Mouse (Mus musculus) midbrain, embryonic 11.5 days (tissue): ENCODE measurements around the gene Ythdf2. TPM values are rescaled to one million over a fixed set of nuclear protein-coding genes. Genes with fewer than 3 reads are reported as not detected.

Experiments
- ATAC-seq: fragments of 200-750 bp; cut with Nextera tagmentation; 2 replicates; pipeline ENCODE4 v1.8.0; 2017; ENCODE audit warnings: moderate TSS enrichment, moderate library complexity; ENCODE audit not compliant: low FRiP score
- DNase-seq: peaks from one replicate; pipeline ENCODE4 v3.0.0; 2015; ENCODE audit warnings: low spot score; ENCODE audit errors: missing footprints
- H3K27ac ChIP-seq: fragments of 300-500 bp; sonication (generic); 2 replicates; pipeline ENCODE4 v1.5.1; 2014; ENCODE audit warnings: low read depth, low read length
- H3K27me3 ChIP-seq: fragments of 300-500 bp; sonication (generic); 2 replicates; pipeline ENCODE4 v1.6.1; 2014; ENCODE audit warnings: mild to moderate bottlenecking, low read length, moderate library complexity, mixed read lengths; ENCODE audit not compliant: control insufficient read depth, insufficient read depth
- H3K36me3 ChIP-seq: fragments of 300-500 bp; sonication (generic); 2 replicates; pipeline ENCODE4 v1.6.1; 2014; ENCODE audit warnings: mild to moderate bottlenecking, low read length, moderate library complexity, mixed read lengths; ENCODE audit not compliant: control insufficient read depth, insufficient read depth
- H3K4me1 ChIP-seq: fragments of 300-500 bp; sonication (generic); 2 replicates; pipeline ENCODE4 v1.6.1; 2014; ENCODE audit warnings: low read length; ENCODE audit not compliant: control insufficient read depth, insufficient read depth
- H3K4me2 ChIP-seq: fragments of 300-500 bp; sonication (generic); 2 replicates; pipeline ENCODE4 v1.6.1; 2014; ENCODE audit warnings: mild to moderate bottlenecking, moderate library complexity
- H3K4me3 ChIP-seq: fragments of 300-500 bp; sonication (generic); 2 replicates; pipeline ENCODE4 v1.5.1; 2014; ENCODE audit warnings: low read depth, low read length
- H3K9ac ChIP-seq: fragments of 300-500 bp; sonication (generic); 2 replicates; pipeline ENCODE4 v1.6.1; 2014; ENCODE audit warnings: low read length
- H3K9me3 ChIP-seq: fragments of 300-500 bp; sonication (generic); 2 replicates; pipeline ENCODE4 v1.6.1; 2016; ENCODE audit warnings: low read length; ENCODE audit not compliant: control insufficient read depth
- WGBS: fragments of 180-500 bp; shearing (Covaris S2); extraction: QIAGEN DNeasy Blood & Tissue Kit; methylation state at CpG from one replicate; pipeline ENCODE4 v1.1.7; 2014; 5-methylcytosine and 5-hydroxymethylcytosine counted together
- polyA plus RNA-seq: library from polyadenylated mRNA; unstranded; fragments of >200 nt; fragmentation: Nextera tagmentation; extraction: Ambion mirVana; gene quantifications from 2 replicates; pipeline ENCODE4 v1.2.1, GENCODE M21; 2014

Gene Ythdf2
- polyA plus RNA-seq, 1 experiment from 2014 or later = 164 TPM

DNA sequence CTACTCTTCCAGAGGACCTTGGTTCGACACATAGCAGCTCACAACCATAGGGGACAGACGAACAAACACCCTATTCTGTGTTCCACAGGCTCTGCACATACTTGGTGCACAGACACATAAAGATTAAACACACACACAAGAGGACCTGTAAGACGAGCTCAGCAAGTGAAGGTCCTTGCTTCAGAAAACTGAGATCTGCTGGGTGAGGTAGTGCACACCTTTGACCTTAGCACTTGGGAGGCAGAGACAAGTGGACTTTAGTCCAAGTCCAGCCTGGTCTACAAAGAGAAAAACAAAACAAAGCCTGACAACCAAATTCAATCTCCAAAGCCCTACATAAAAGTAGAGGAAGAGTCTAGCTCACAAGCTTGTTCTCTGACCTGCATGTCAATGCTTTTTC lies 17.1 kb downstream of the Ythdf2 start:
- H3K4me1 ChIP-seq = peaks cover 2% of the 10 kb centered on the region; the same call in 1 of the 2 replicates
- no peak overlapping the region for H3K4me2 ChIP-seq
- no peaks in the 10 kb centered on the region for H3K9me3 ChIP-seq
- no peak overlapping the region for H3K9ac ChIP-seq
- ATAC-seq = no peak
- no peak overlapping the region for H3K27ac ChIP-seq
- peaks cover 8% of the 10 kb centered on the region for H3K36me3 ChIP-seq
- no peak overlapping the region for H3K4me3 ChIP-seq
- DNase-seq = no peak
- H3K27me3 ChIP-seq = no peaks in the 10 kb centered on the region
- WGBS = 89% methylated on average over 3 of the region's 3 CpGs

DNA sequence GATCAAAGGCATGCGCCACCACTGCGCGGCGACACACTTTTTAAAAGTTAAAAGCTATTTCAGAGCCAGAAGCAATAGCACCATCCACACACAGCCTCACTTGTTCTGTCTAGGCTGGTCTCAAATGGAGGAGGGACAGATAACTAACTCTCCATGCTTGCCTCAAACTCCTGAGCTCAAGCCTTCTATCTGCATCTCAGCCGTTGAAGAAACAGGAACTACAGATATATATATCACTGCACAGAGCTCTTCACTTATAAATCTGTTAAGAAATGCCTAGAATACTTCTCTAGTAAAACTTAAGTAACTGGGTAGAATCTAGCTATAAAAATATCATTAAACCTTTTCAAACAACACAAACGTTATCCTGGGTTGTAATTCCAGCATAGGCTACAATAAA lies 17.7 kb downstream of the Ythdf2 start:
- no peaks in the 10 kb centered on the region for H3K9me3 ChIP-seq
- H3K4me2 ChIP-seq = no peak overlapping the region
- WGBS = 93% methylated on average over 6 of the region's 6 CpGs
- H3K27me3 ChIP-seq = no peaks in the 10 kb centered on the region
- H3K4me3 ChIP-seq = no peak overlapping the region
- ATAC-seq (no peak), DNase-seq (no peak)
- peaks cover 11% of the 10 kb centered on the region for H3K36me3 ChIP-seq
- H3K4me1 ChIP-seq = peaks cover 1% of the 10 kb centered on the region; the same call in 1 of the 2 replicates
- H3K27ac ChIP-seq = no peak overlapping the region
- H3K9ac ChIP-seq = no peak overlapping the region

DNA sequence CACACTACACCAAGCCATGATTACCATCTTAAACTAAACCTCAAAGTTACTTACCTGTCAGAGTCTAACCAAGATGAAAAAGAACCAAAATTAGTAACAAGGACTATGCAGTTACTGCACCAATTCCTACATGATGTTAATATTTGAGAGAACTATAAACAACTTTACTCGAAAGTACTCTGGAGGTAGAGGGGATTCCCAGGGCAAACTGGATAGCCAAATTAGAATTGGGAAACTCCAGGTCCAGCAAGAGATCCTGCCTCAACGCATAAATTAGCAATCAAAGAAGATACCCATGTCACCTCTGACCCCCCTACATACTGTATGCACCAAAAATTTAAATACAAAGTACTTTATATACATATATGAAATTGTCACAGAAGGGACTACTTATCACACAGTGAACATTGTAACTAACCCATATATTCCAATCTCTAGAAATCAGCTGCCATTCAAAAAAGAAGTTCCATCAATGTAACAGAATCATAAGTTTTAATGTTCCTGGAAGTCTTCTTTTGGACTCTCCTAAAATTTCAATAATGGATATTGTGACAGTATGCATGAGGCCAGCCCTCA lies 24.2 kb downstream of the Ythdf2 start:
- WGBS = 95% methylated on average over 2 of the region's 2 CpGs
- Histone ChIP-seq H3K9ac (no peak overlapping the region), H3K36me3 (peaks cover 12% of the 10 kb centered on the region), H3K4me3 (no peak overlapping the region), H3K4me2 (no peak overlapping the region), H3K4me1 (no peaks in the 10 kb centered on the region), H3K27me3 (no peaks in the 10 kb centered on the region), H3K9me3 (no peaks in the 10 kb centered on the region), H3K27ac (no peak overlapping the region)
- DNase-seq (no peak), ATAC-seq (no peak)

DNA sequence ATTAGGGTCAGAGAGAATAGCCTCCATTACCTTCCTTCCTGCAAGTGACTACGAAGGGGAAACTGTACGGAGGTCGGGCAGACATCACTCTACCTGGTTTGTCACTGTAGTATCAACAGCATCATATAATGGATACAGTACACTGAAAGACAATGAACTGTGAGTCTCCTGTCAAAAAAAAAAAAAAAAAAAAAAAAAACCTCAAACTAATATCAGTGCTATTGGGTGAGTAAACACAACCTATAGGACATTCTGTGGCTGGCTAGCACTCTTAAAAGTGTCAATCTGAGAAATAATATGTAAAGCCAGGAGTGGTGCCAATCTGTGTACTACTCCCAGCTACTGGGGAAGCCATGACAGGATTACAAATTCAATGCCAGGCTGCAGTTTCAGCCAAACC lies 28.9 kb downstream of the Ythdf2 start:
- Histone ChIP-seq H3K4me1 (no peaks in the 10 kb centered on the region), H3K36me3 (peaks cover 10% of the 10 kb centered on the region), H3K9me3 (no peaks in the 10 kb centered on the region), H3K27ac (no peak overlapping the region), H3K9ac (no peak overlapping the region), H3K4me2 (no peak overlapping the region), H3K4me3 (no peak overlapping the region), H3K27me3 (no peaks in the 10 kb centered on the region)
- DNase-seq = no peak
- ATAC-seq = no peak
- 99% methylated on average over 3 of the region's 3 CpGs for WGBS

DNA sequence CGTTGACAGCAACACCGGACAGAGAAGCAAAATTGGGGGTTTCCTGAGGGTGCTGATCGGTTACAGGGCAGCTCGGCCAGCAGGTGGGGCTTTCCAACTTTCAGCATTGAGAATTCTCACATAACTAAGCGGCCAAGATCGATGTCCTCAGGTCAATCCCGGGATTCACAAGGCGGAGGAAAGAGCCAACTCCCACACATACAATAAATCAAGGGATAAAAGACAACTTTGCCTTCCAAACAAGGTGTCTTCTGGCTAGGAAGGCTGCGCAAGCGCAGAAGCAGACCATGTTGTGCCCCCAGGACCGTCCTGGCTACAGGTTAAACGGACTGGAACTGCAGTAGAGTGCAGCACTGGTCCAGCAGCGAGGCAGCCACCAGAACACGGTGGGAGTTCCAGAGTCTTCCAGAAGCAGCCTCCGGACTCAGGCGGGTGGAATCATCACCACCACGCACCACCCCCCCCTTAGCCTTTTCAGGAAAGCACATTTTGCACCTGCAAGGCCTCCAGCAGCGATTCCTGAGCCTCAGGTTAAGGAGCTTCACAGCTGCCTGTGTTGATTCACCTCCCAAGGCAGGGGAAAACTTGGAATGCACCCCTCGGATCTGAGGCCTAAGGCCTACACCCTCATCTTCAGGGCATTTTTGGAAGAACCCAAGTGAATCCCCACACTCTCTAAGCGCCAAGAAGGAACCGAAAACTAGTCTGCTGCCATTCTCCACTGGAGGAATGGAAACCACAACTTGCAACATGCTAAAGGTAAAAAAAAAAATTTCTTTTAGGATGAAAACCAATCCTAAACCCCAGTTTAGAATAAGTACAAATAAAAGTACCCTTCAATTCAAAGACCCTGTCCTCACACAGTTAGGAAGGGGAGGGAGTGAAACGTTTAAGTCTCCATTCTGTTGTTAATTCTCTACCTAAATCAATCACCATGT lies 30.1 kb downstream of the Ythdf2 start:
- peaks cover 10% of the 10 kb centered on the region for H3K36me3 ChIP-seq

DNA sequence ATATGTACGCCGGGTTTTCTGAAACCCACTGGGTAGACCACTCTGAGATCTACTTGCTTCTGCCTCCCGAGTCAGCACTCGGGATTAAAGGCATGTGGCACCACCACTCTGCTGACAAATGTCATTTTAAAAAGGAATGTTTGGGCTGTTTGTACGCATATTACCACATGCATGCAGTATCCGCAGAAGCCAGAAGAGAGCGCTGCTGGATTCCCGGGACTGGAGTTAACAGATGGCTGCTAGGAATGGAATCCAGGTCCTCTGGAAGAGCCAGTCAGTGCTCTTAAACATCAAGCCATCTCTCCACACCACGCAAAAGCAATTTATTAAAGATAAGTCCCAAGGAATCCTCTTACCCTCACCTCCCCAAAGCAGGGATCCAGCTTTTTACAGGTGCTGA lies 31.4 kb downstream of the Ythdf2 start:
- no peak for ATAC-seq
- 74% methylated on average over 9 of the region's 9 CpGs for WGBS
- DNase-seq = peak; percentile 92
- no peaks in the 10 kb centered on the region for H3K4me1 ChIP-seq
- no peak overlapping the region for H3K9ac ChIP-seq
- H3K36me3 ChIP-seq = peaks cover 9% of the 10 kb centered on the region
- H3K4me3 ChIP-seq = no peak overlapping the region
- H3K27ac ChIP-seq = no peak overlapping the region
- H3K9me3 ChIP-seq = no peaks in the 10 kb centered on the region
- H3K4me2 ChIP-seq = no peak overlapping the region
- no peaks in the 10 kb centered on the region for H3K27me3 ChIP-seq

More for the DNA sequence above, 30.1 kb downstream of the Ythdf2 start:
- H3K9me3 ChIP-seq = no peaks in the 10 kb centered on the region
- no peaks in the 10 kb centered on the region for H3K27me3 ChIP-seq
- 68% methylated on average over 22 of the region's 22 CpGs for WGBS
- H3K27ac ChIP-seq = no peak overlapping the region
- H3K4me2 ChIP-seq = no peak overlapping the region
- H3K4me1 ChIP-seq = no peaks in the 10 kb centered on the region
- no peak overlapping the region for H3K9ac ChIP-seq
- ATAC-seq = no peak
- no peak for DNase-seq
- no peak overlapping the region for H3K4me3 ChIP-seq

DNA sequence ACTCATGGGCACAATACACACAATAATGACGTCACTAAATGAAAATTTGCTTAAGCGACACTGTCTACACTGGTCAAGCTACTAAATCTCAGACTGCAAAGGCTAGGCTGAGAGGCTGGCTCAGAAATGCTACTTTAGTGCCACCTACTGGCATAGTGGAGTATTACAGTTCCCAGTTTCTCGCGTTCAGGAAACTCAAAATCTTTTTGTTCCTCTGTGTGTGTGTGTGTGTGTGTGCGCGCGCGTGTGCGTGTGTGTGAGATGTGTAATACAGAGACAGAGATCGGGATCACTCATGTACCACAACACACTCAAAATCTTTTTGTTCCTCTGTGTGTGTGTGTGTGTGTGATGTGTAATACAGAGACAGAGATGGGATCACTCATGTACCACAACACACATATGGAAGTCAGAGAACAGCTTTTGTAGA lies 33.5 kb downstream of the Ythdf2 start:
- DNase-seq = peak; percentile 99
- Histone ChIP-seq H3K9me3 (no peaks in the 10 kb centered on the region), H3K4me1 (no peaks in the 10 kb centered on the region), H3K9ac (no peak overlapping the region), H3K27ac (no peak overlapping the region), H3K4me2 (no peak overlapping the region), H3K27me3 (no peaks in the 10 kb centered on the region), H3K36me3 (peaks cover 6% of the 10 kb centered on the region; the same call in 1 of the 2 replicates), H3K4me3 (no peak overlapping the region)
- ATAC-seq = peak; percentile 76; the same call in 1 of the 2 replicates
- 7% methylated on average over 10 of the region's 10 CpGs for WGBS

DNA sequence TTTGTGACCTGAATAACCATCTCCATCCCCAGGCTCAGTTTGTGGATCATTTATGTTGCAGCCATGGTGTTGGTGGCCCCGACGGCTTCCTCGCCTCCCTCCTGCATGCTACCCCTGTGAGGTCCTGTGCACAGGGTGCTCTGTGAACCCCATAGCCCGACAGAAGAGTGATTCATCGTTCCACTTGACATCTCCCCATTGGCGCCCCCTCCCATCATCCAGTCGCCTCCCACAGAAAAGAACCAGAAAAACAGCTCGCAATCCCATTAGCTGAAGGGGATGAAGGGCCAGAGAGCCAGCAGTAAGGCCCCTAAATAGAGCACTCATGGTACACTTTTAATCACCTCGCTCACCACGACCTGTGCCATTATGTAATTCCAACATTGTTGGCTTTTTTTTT lies 35.6 kb downstream of the Ythdf2 start:
- H3K4me2 ChIP-seq = no peak overlapping the region
- no peak overlapping the region for H3K9ac ChIP-seq
- no peak overlapping the region for H3K27ac ChIP-seq
- H3K36me3 ChIP-seq = no peaks in the 10 kb centered on the region
- WGBS = 59% methylated on average over 10 of the region's 10 CpGs
- DNase-seq (no peak), ATAC-seq (no peak)
- H3K4me1 ChIP-seq = 0 out of 2 replicates have a peak, but pooled peaks cover 2% of the 10 kb centered on the region
- no peaks in the 10 kb centered on the region for H3K27me3 ChIP-seq
- H3K9me3 ChIP-seq = no peaks in the 10 kb centered on the region
- H3K4me3 ChIP-seq = no peak overlapping the region

DNA sequence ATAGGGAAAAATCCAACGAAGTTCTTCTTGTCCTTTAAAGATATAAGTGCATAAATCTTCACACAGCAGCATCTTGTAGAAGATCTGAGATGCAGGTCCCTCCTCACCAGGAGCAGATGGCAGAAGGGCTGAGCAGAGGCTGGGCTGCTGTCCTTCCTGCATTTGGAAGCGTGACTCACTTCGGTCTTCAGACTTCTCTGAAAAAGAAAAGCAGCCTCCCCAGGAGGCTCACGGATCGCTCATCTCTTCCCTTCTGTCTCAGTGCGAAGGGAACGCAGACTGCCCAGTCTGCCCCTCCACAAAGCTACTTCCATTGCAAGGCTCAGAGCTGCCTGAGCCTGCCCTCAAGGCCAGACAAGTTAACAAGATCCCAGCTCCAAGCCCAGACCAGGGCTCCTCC lies 41.2 kb downstream of the Ythdf2 start:
- Histone ChIP-seq H3K27me3 (no peaks in the 10 kb centered on the region), H3K4me2 (no peak overlapping the region), H3K9me3 (no peaks in the 10 kb centered on the region), H3K36me3 (no peaks in the 10 kb centered on the region), H3K9ac (no peak overlapping the region), H3K27ac (no peak overlapping the region), H3K4me1 (0 out of 2 replicates have a peak, but pooled peaks cover 2% of the 10 kb centered on the region), H3K4me3 (no peak overlapping the region)
- no peak for DNase-seq
- 20% methylated on average over 7 of the region's 7 CpGs for WGBS
- ATAC-seq = no peak
